Mouse (Mus musculus): ENCODE measurements around the gene Zc2hc1b. TPM values are rescaled to one million over a fixed set of nuclear protein-coding genes. Genes with fewer than 3 reads are reported as not detected.

Gene Zc2hc1b
- polyA plus RNA-seq, 1 experiment = not detected

DNA sequence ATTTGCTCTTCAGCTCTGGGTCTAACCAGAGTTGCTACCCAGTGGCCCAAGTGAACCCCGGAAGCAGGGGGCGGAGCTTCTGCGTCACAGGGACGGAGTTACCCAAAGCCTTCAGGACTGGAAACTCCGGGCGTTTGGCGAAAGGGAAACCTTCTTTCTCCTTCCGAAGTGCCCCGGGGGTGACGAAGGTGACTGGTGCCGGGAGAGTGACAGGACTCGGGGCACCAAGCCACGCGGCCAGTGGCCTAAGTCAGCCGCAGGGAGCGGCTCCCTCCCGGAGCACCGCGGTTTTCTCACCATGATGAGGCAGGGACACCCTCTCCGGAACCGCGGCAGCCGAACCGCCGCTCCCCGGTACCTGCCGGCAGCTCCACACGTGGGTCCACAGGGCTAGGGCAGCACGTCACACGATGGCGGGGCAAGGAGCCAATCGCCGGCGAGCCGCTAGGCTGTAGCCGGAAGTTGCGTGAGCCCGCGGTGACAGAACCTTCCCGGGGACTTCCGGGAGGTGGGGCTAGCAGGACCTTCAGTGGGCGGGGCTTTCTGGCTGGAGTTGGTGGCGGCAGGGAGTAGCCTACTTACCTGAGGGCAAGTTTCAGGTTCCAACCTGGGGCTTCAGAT is 15.0 kb upstream of the Zc2hc1b start, which contains the start of gene Ltv1:
Gene Ltv1, minus strand, starts transcription at position 438 of the 621 bp plus-strand sequence.
- no peak for TF ChIP-seq CTCF (IDR thresholded peaks at IDR 0.05; ENCODE audit: borderline replicate concordance, insufficient read depth, low read depth, low read length)
- TF ChIP-seq POLR2A (IDR thresholded peaks at IDR 0.05; ENCODE audit: borderline replicate concordance, insufficient read depth, low read length) = peak; percentile 45; the same call in 1 of the 2 replicates
- DNase-seq = peak; percentile 96
- Histone ChIP-seq H3K27me3 (ENCODE audit: control insufficient read depth, insufficient read depth, low read length) (no peaks in the 10 kb centered on the region), H3K4me1 (ENCODE audit: control insufficient read depth, insufficient read depth, low read length) (no peaks in the 10 kb centered on the region), H3K4me3 (replicated peaks; ENCODE audit: insufficient read depth, low read depth, low read length) (peak within 1 kb of the TSS; percentile 72), H3K27ac (ENCODE audit: insufficient read depth, low read length) (no peak within 1 kb of the TSS)
- WGBS = 1% methylated on average over 43 of the region's 43 CpGs

- 89% methylated on average over 5 of the region's 5 CpGs for WGBS
- Histone ChIP-seq H3K4me1 (ENCODE audit: control insufficient read depth, insufficient read depth, low read length) (no peaks in the 10 kb centered on the region), H3K4me3 (replicated peaks; ENCODE audit: insufficient read depth, low read depth, low read length) (no peak overlapping the region), H3K27ac (ENCODE audit: insufficient read depth, low read length) (no peak overlapping the region), H3K27me3 (ENCODE audit: control insufficient read depth, insufficient read depth, low read length) (no peaks in the 10 kb centered on the region)
- TF ChIP-seq CTCF (IDR thresholded peaks at IDR 0.05; ENCODE audit: borderline replicate concordance, insufficient read depth, low read depth, low read length) (no peak), POLR2A (IDR thresholded peaks at IDR 0.05; ENCODE audit: borderline replicate concordance, insufficient read depth, low read length) (no peak)
- DNase-seq = no peak
Observed at GRCm38 (mm10) chr10:13189881-13190280, 12.1 kb upstream of the Zc2hc1b start.

GRCm38 (mm10) chr10:13186754-13187153 is 8.9 kb upstream of the Zc2hc1b start:
- no peak for DNase-seq

GRCm38 (mm10) chr10:13184170-13184766 is 6.4 kb upstream of the Zc2hc1b start:
- no peak for TF ChIP-seq POLR2A (IDR thresholded peaks at IDR 0.05; ENCODE audit: borderline replicate concordance, insufficient read depth, low read length)
- no peak for TF ChIP-seq CTCF (IDR thresholded peaks at IDR 0.05; ENCODE audit: borderline replicate concordance, insufficient read depth, low read depth, low read length)
- DNase-seq = no peak
- no peak overlapping the region for H3K4me3 ChIP-seq (replicated peaks; ENCODE audit: insufficient read depth, low read depth, low read length)
- H3K4me1 ChIP-seq (ENCODE audit: control insufficient read depth, insufficient read depth, low read length) = no peaks in the 10 kb centered on the region
- 95% methylated on average over 4 of the region's 4 CpGs for WGBS
- no peaks in the 10 kb centered on the region for H3K27me3 ChIP-seq (ENCODE audit: control insufficient read depth, insufficient read depth, low read length)
- H3K27ac ChIP-seq (ENCODE audit: insufficient read depth, low read length) = no peak overlapping the region

More at GRCm38 (mm10) chr10:13186754-13187153, 8.9 kb upstream of the Zc2hc1b start:
- 94% methylated on average over 3 of the region's 3 CpGs for WGBS
- Histone ChIP-seq H3K27me3 (ENCODE audit: control insufficient read depth, insufficient read depth, low read length) (no peaks in the 10 kb centered on the region), H3K27ac (ENCODE audit: insufficient read depth, low read length) (no peak overlapping the region), H3K4me1 (ENCODE audit: control insufficient read depth, insufficient read depth, low read length) (no peaks in the 10 kb centered on the region), H3K4me3 (replicated peaks; ENCODE audit: insufficient read depth, low read depth, low read length) (no peak overlapping the region)
- no peak for TF ChIP-seq CTCF (IDR thresholded peaks at IDR 0.05; ENCODE audit: borderline replicate concordance, insufficient read depth, low read depth, low read length)
- TF ChIP-seq POLR2A (IDR thresholded peaks at IDR 0.05; ENCODE audit: borderline replicate concordance, insufficient read depth, low read length) = no peak

- WGBS = 95% methylated on average over 7 of the region's 7 CpGs
Observed at GRCm38 (mm10) chr10:13180211-13180610, 2.4 kb upstream of the Zc2hc1b start.

GRCm38 (mm10) chr10:13175866-13176265 is 2.0 kb downstream of the Zc2hc1b start:
- no peak for TF ChIP-seq CTCF (IDR thresholded peaks at IDR 0.05; ENCODE audit: borderline replicate concordance, insufficient read depth, low read depth, low read length)
- no peak for TF ChIP-seq POLR2A (IDR thresholded peaks at IDR 0.05; ENCODE audit: borderline replicate concordance, insufficient read depth, low read length)
- no peak for DNase-seq
- Histone ChIP-seq H3K27me3 (ENCODE audit: control insufficient read depth, insufficient read depth, low read length) (no peaks in the 10 kb centered on the region), H3K27ac (ENCODE audit: insufficient read depth, low read length) (no peak overlapping the region), H3K4me3 (replicated peaks; ENCODE audit: insufficient read depth, low read depth, low read length) (no peak overlapping the region), H3K4me1 (ENCODE audit: control insufficient read depth, insufficient read depth, low read length) (no peaks in the 10 kb centered on the region)
- WGBS = 92% methylated on average over 7 of the region's 7 CpGs

More at GRCm38 (mm10) chr10:13180211-13180610, 2.4 kb upstream of the Zc2hc1b start:
- Histone ChIP-seq H3K27ac (ENCODE audit: insufficient read depth, low read length) (no peak overlapping the region), H3K27me3 (ENCODE audit: control insufficient read depth, insufficient read depth, low read length) (no peaks in the 10 kb centered on the region), H3K4me3 (replicated peaks; ENCODE audit: insufficient read depth, low read depth, low read length) (no peak overlapping the region), H3K4me1 (ENCODE audit: control insufficient read depth, insufficient read depth, low read length) (no peaks in the 10 kb centered on the region)
- TF ChIP-seq CTCF (IDR thresholded peaks at IDR 0.05; ENCODE audit: borderline replicate concordance, insufficient read depth, low read depth, low read length) = no peak
- no peak for TF ChIP-seq POLR2A (IDR thresholded peaks at IDR 0.05; ENCODE audit: borderline replicate concordance, insufficient read depth, low read length)
- no peak for DNase-seq

GRCm38 (mm10) chr10:13172798-13173221 is 5.0 kb downstream of the Zc2hc1b start:
- DNase-seq = no peak
- TF ChIP-seq POLR2A (IDR thresholded peaks at IDR 0.05; ENCODE audit: borderline replicate concordance, insufficient read depth, low read length) (no peak), CTCF (IDR thresholded peaks at IDR 0.05; ENCODE audit: borderline replicate concordance, insufficient read depth, low read depth, low read length) (no peak)
- Histone ChIP-seq H3K4me3 (replicated peaks; ENCODE audit: insufficient read depth, low read depth, low read length) (no peak overlapping the region), H3K4me1 (ENCODE audit: control insufficient read depth, insufficient read depth, low read length) (no peaks in the 10 kb centered on the region), H3K27me3 (ENCODE audit: control insufficient read depth, insufficient read depth, low read length) (no peaks in the 10 kb centered on the region), H3K27ac (ENCODE audit: insufficient read depth, low read length) (no peak overlapping the region)
- WGBS = 23% methylated on average over 10 of the region's 10 CpGs

DNA sequence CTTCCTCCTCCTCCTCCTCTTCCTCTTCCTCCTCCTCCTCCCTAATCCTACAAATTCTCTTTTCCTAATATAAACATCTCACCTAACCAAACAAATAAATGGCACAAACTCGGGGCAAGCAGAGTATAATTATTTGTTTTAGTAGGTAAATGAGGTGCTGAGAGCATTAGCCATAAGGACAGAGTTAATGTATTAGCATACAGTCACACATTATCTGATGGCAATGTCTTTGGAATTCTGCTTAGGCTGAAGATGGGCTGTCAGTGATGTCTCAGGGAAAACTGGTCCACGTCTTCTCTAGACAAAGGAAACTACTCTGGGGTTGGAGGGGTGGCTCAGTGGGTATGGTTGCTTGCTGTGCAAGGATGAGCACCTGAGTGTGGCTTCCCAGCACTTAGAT is 6.4 kb downstream of the Zc2hc1b start:
- Histone ChIP-seq H3K4me3 (replicated peaks; ENCODE audit: insufficient read depth, low read depth, low read length) (no peak overlapping the region), H3K4me1 (ENCODE audit: control insufficient read depth, insufficient read depth, low read length) (no peaks in the 10 kb centered on the region), H3K27ac (ENCODE audit: insufficient read depth, low read length) (no peak overlapping the region), H3K27me3 (ENCODE audit: control insufficient read depth, insufficient read depth, low read length) (no peaks in the 10 kb centered on the region)
- WGBS = 51% methylated on average over 2 of the region's 2 CpGs
- no peak for DNase-seq
- TF ChIP-seq CTCF (IDR thresholded peaks at IDR 0.05; ENCODE audit: borderline replicate concordance, insufficient read depth, low read depth, low read length) (no peak), POLR2A (IDR thresholded peaks at IDR 0.05; ENCODE audit: borderline replicate concordance, insufficient read depth, low read length) (no peak)
